Mouse (Mus musculus): ENCODE measurements around the gene Dus2. TPM values are rescaled to one million over a fixed set of nuclear protein-coding genes. Genes with fewer than 3 reads are reported as not detected.

Dus2 gene
- total RNA-seq, 1 experiment = 17.4 TPM

GRCm38 (mm10) chr8:106075161-106075862, 84.2 kb downstream of the Dus2 start:
- TF ChIP-seq HCFC1 (IDR thresholded peaks at IDR 0.05; ENCODE audit: borderline replicate concordance, insufficient read depth, low read length) = no peak
- in situ Hi-C loops (cut with MboI; ENCODE audit: low sequenced_read_pairs in 2 of 2, unreplicated experiment in 2 of 2) = no loop called here
- no peak for DNase-seq (ENCODE audit: low read depth, low spot score)
- peaks cover 2% of the 10 kb centered on the region in 2 experiments; a peak in 1 of 4 replicates for H3K4me1 ChIP-seq (ENCODE audit: control insufficient read depth in 2 of 2, insufficient read depth in 2 of 2, low read length in 2 of 2, poor library complexity in 1 of 2)
- H3K9ac ChIP-seq (ENCODE audit: insufficient read depth, low read depth, low read length, poor library complexity, severe bottlenecking) = no peak overlapping the region
- peaks cover 5% of the 10 kb centered on the region; the same call in 1 of the 2 replicates for H3K36me3 ChIP-seq (ENCODE audit: control insufficient read depth, insufficient read depth, low read length, poor library complexity, severe bottlenecking)
- H3K9me3 ChIP-seq (ENCODE audit: control insufficient read depth, insufficient read depth, low read depth, low read length) = no peaks in the 10 kb centered on the region
- no peak overlapping the region for H3K27ac ChIP-seq (ENCODE audit: insufficient read depth, low read depth, low read length, poor library complexity, severe bottlenecking)
- H3K4me3 ChIP-seq (ENCODE audit: insufficient read depth in 1 of 2, low read depth in 1 of 2, low read length in 2 of 2, poor library complexity in 1 of 2, severe bottlenecking in 1 of 2) = no peak overlapping the region

- no peaks in the 10 kb centered on the region for H3K9me3 ChIP-seq (ENCODE audit: control insufficient read depth, insufficient read depth, low read depth, low read length)
- H3K36me3 ChIP-seq (ENCODE audit: control insufficient read depth, insufficient read depth, low read length, poor library complexity, severe bottlenecking) = peaks cover 5% of the 10 kb centered on the region; the same call in 1 of the 2 replicates
- TF ChIP-seq ZNF384 (IDR thresholded peaks at IDR 0.05; ENCODE audit: low read depth, low read length) (no peak), CHD2 (IDR thresholded peaks at IDR 0.05; ENCODE audit: low read depth, low read length) (no peak), HCFC1 (IDR thresholded peaks at IDR 0.05; ENCODE audit: borderline replicate concordance, insufficient read depth, low read length) (no peak), MAFK (IDR thresholded peaks at IDR 0.05; ENCODE audit: insufficient read depth, low read depth, low read length) (no peak), ZC3H11A (IDR thresholded peaks at IDR 0.05; ENCODE audit: borderline replicate concordance, low read depth, low read length) (no peak)
- H3K27ac ChIP-seq (ENCODE audit: insufficient read depth, low read depth, low read length, poor library complexity, severe bottlenecking) = no peak overlapping the region
- in situ Hi-C loops (cut with MboI; ENCODE audit: low sequenced_read_pairs in 2 of 2, unreplicated experiment in 2 of 2) = no loop called here
- no peak overlapping the region for H3K4me3 ChIP-seq (ENCODE audit: insufficient read depth in 1 of 2, low read depth in 1 of 2, low read length in 2 of 2, poor library complexity in 1 of 2, severe bottlenecking in 1 of 2)
- DNase-seq (ENCODE audit: low read depth, low spot score) = no peak
- 0 out of 4 replicates have a peak, but pooled peaks cover 0 to 2% of the 10 kb centered on the region in 2 experiments for H3K4me1 ChIP-seq (ENCODE audit: control insufficient read depth in 2 of 2, insufficient read depth in 2 of 2, low read length in 2 of 2, poor library complexity in 1 of 2)
- H3K9ac ChIP-seq (ENCODE audit: insufficient read depth, low read depth, low read length, poor library complexity, severe bottlenecking) = no peak overlapping the region
Measured at GRCm38 (mm10) chr8:106075863-106076174, 84.7 kb downstream of the Dus2 start.

- Histone ChIP-seq H3K27ac (ENCODE audit: insufficient read depth, low read depth, low read length, poor library complexity, severe bottlenecking) (no peak overlapping the region), H3K9me3 (ENCODE audit: control insufficient read depth, insufficient read depth, low read depth, low read length) (no peaks in the 10 kb centered on the region), H3K4me1 (ENCODE audit: control insufficient read depth in 2 of 2, insufficient read depth in 2 of 2, low read length in 2 of 2, poor library complexity in 1 of 2) (0 out of 4 replicates have a peak, but pooled peaks cover 0 to 2% of the 10 kb centered on the region in 2 experiments), H3K36me3 (ENCODE audit: control insufficient read depth, insufficient read depth, low read length, poor library complexity, severe bottlenecking) (peaks cover 5% of the 10 kb centered on the region; the same call in 1 of the 2 replicates), H3K9ac (ENCODE audit: insufficient read depth, low read depth, low read length, poor library complexity, severe bottlenecking) (no peak overlapping the region), H3K4me3 (ENCODE audit: insufficient read depth in 1 of 2, low read depth in 1 of 2, low read length in 2 of 2, poor library complexity in 1 of 2, severe bottlenecking in 1 of 2) (no peak overlapping the region)
- DNase-seq (ENCODE audit: low read depth, low spot score) = peak; percentile 50
- TF ChIP-seq ZC3H11A (IDR thresholded peaks at IDR 0.05; ENCODE audit: borderline replicate concordance, low read depth, low read length) (no peak), ZNF384 (IDR thresholded peaks at IDR 0.05; ENCODE audit: low read depth, low read length) (no peak), MAFK (IDR thresholded peaks at IDR 0.05; ENCODE audit: insufficient read depth, low read depth, low read length) (0 out of 2 replicates have a peak, but pooled peaks have one; percentile 26), HCFC1 (IDR thresholded peaks at IDR 0.05; ENCODE audit: borderline replicate concordance, insufficient read depth, low read length) (no peak), CHD2 (IDR thresholded peaks at IDR 0.05; ENCODE audit: low read depth, low read length) (no peak)
- in situ Hi-C loops (cut with MboI; ENCODE audit: low sequenced_read_pairs in 2 of 2, unreplicated experiment in 2 of 2) = no loop called here
Measured at GRCm38 (mm10) chr8:106076612-106077011, 85.5 kb downstream of the Dus2 start.

GRCm38 (mm10) chr8:106077452-106078067, 86.4 kb downstream of the Dus2 start:
- Histone ChIP-seq H3K9me3 (ENCODE audit: control insufficient read depth, insufficient read depth, low read depth, low read length) (no peaks in the 10 kb centered on the region), H3K4me1 (ENCODE audit: control insufficient read depth in 2 of 2, insufficient read depth in 2 of 2, low read length in 2 of 2, poor library complexity in 1 of 2) (0 out of 4 replicates have a peak, but pooled peaks cover 0 to 2% of the 10 kb centered on the region in 2 experiments), H3K4me3 (ENCODE audit: insufficient read depth in 1 of 2, low read depth in 1 of 2, low read length in 2 of 2, poor library complexity in 1 of 2, severe bottlenecking in 1 of 2) (no peak overlapping the region), H3K36me3 (ENCODE audit: control insufficient read depth, insufficient read depth, low read length, poor library complexity, severe bottlenecking) (peaks cover 5% of the 10 kb centered on the region; the same call in 1 of the 2 replicates), H3K27ac (ENCODE audit: insufficient read depth, low read depth, low read length, poor library complexity, severe bottlenecking) (no peak overlapping the region; the same call in 1 of the 2 replicates), H3K9ac (ENCODE audit: insufficient read depth, low read depth, low read length, poor library complexity, severe bottlenecking) (no peak overlapping the region)
- TF ChIP-seq MAFK (IDR thresholded peaks at IDR 0.05; ENCODE audit: insufficient read depth, low read depth, low read length) (no peak), ZC3H11A (IDR thresholded peaks at IDR 0.05; ENCODE audit: borderline replicate concordance, low read depth, low read length) (no peak), HCFC1 (IDR thresholded peaks at IDR 0.05; ENCODE audit: borderline replicate concordance, insufficient read depth, low read length) (no peak), CHD2 (IDR thresholded peaks at IDR 0.05; ENCODE audit: low read depth, low read length) (no peak), ZNF384 (IDR thresholded peaks at IDR 0.05; ENCODE audit: low read depth, low read length) (no peak)
- DNase-seq (ENCODE audit: low read depth, low spot score) = no peak
- in situ Hi-C loops (cut with MboI; ENCODE audit: low sequenced_read_pairs in 2 of 2, unreplicated experiment in 2 of 2) = no loop called here
